In genomic region chr5:73401341-73401740, GRCm38 (mm10) we compare ENCODE assay signal across 17 mouse cellular contexts. TPM values are rescaled to one million over a fixed set of nuclear protein-coding genes. Genes with fewer than 3 reads are reported as not detected.
DNase-seq lines count a peak whose midpoint lies in the region; ATAC-seq and TF ChIP-seq lines count a peak whose summit lies in the region.
"Had no signal": no experiment of that assay in that cellular context is flagged by ENCODE, and none has a peak within 500 bp of the region (broad histone marks: within the 10 kb centered on the region; RNA-seq: fewer than 3 reads in every experiment).

No protein-coding gene starts in this region.

- no peak overlapping the region for H3K4me2 ChIP-seq in lung, postnatal 0 days (replicated peaks; ENCODE audit: low read depth, low read length)
- H3K4me2 ChIP-seq: forebrain, embryonic 15.5 days; hindbrain, embryonic 13.5 days had no signal

- no peak for TF ChIP-seq EP300 in lung, postnatal 0 days (IDR thresholded peaks at IDR 0.05)

- DNase-seq in gastrocnemius, adult 8-10 months (ENCODE audit: low spot score in 2 of 2) = peak; percentile 24 to 46
- DNase-seq in gastrocnemius, postnatal 14 days = no peak
- DNase-seq in lung, postnatal 0 days (ENCODE audit: low spot score) = peak; percentile 22
- no peak for DNase-seq in lung, postnatal 4 days
- peak; percentile 38 for DNase-seq in Muller cell, postnatal 12 days (ENCODE audit: inconsistent ontology term)
- peak; percentile 28 for DNase-seq in induced T-regulatory cell, adult 2 months (ENCODE audit: low read depth)
- DNase-seq in cerebellum, postnatal 14 days = no peak
- no peak for DNase-seq in layer of hippocampus, adult 8-10 months (ENCODE audit: low spot score in 2 of 2)
- DNase-seq: cerebellum, adult 11 months; kidney, postnatal 10 days had no signal

- peaks cover 14% of the 10 kb centered on the region for H3K27me3 ChIP-seq in lung, postnatal 0 days (replicated peaks; ENCODE audit: insufficient read depth, low read length)

- WGBS in lung, postnatal 0 days = 50% methylated on average over 5 of the region's 5 CpGs

- no peak for ATAC-seq in lung, postnatal 0 days
- ATAC-seq: forebrain, embryonic 15.5 days; intestine, postnatal 0 days had no signal

- intact Hi-C loops in gastrocnemius, postnatal 14 days (cut with DNase I; ENCODE audit: low total_unique reads) = no loop called here

- no peak for TF ChIP-seq CTCF in lung, postnatal 0 days (IDR thresholded peaks at IDR 0.05)

- no peaks in the 10 kb centered on the region for H3K4me1 ChIP-seq in lung, postnatal 0 days (ENCODE audit: insufficient read depth, low read depth, low read length)

- no peak overlapping the region for H3K9ac ChIP-seq in lung, postnatal 0 days (replicated peaks; ENCODE audit: low read depth)
- H3K9ac ChIP-seq: forebrain, embryonic 15.5 days; hindbrain, embryonic 13.5 days had no signal

- no peaks in the 10 kb centered on the region for H3K9me3 ChIP-seq in lung, postnatal 0 days (ENCODE audit: low read length)
- H3K9me3 ChIP-seq: forebrain, embryonic 15.5 days; heart, embryonic 10.5 days; hindbrain, embryonic 13.5 days had no signal

- H3K27ac ChIP-seq in lung, postnatal 0 days (ENCODE audit: low read length) = no peak overlapping the region
- H3K27ac ChIP-seq: forebrain, embryonic 15.5 days; heart, embryonic 10.5 days had no signal

- no peak overlapping the region for H3K4me3 ChIP-seq in lung, postnatal 0 days (ENCODE audit: low read depth, low read length)
- H3K4me3 ChIP-seq: forebrain, embryonic 15.5 days; heart, embryonic 10.5 days; hindbrain, embryonic 13.5 days had no signal

- H3K36me3 ChIP-seq in lung, postnatal 0 days (ENCODE audit: insufficient read depth, low read length) = no peaks in the 10 kb centered on the region
- H3K36me3 ChIP-seq: forebrain, embryonic 15.5 days; heart, embryonic 10.5 days; hindbrain, embryonic 13.5 days had no signal

RNA-seq across cellular contexts. Expression of gene Cwh43, which starts 4.5 kb away (rescaled TPM):
- not detected for total RNA-seq in gastrocnemius, adult 8-10 months (2022)
- total RNA-seq in gastrocnemius, postnatal 14 days (2021) = not detected
- 0.08 TPM in 1 of 2 replicates, not detected in the other for polyA plus RNA-seq in lung, postnatal 0 days (2015; fragmentation: Nextera tagmentation; extraction: Ambion mirVana)
- 1 to 10 TPM; 1.2 to 2.3 (median 1.3) TPM for total RNA-seq in layer of hippocampus, adult 8-10 months (2022)
- total RNA-seq: megakaryocyte, adult 5-6 weeks had no signal
- polyA plus RNA-seq: heart, embryonic 10.5 days; liver, embryonic 16.5 days; stomach, embryonic 14.5 days had no signal

Comparison
In these comparisons a context has a peak if more than half of its experiments do, and no peak if none do; other contexts are left out.
1. DNase-seq: peak in gastrocnemius, adult 8-10 months (2 of 2), lung, postnatal 0 days (single experiment), Muller cell, postnatal 12 days (single experiment) and induced T-regulatory cell, adult 2 months (single experiment); none in gastrocnemius, postnatal 14 days (single experiment), lung, postnatal 4 days (0 of 2), cerebellum, postnatal 14 days (0 of 2) and layer of hippocampus, adult 8-10 months (0 of 2).